Mouse (Mus musculus) heart, embryonic 16.5 days (tissue): ENCODE measurements around the gene Itsn1. TPM values are rescaled to one million over a fixed set of nuclear protein-coding genes. Genes with fewer than 3 reads are reported as not detected.

Source experiments
- ATAC-seq: fragments of 200-750 bp; cut with Nextera tagmentation; replicated peaks from 2 replicates; pipeline ENCODE4 v1.8.0; 2017; ENCODE audit warnings: moderate number of reproducible peaks; ENCODE audit not compliant: insufficient read depth, low FRiP score; ENCODE audit errors: extremely low read depth
- H3K27ac ChIP-seq: fragments of 300-500 bp; sonication (generic); 2 replicates; pipeline ENCODE4 v1.5.1; 2014; ENCODE audit warnings: mild to moderate bottlenecking, low read length, control low read depth, moderate library complexity
- H3K27me3 ChIP-seq: fragments of 300-500 bp; sonication (generic); 2 replicates; pipeline ENCODE4 v1.6.1; 2014; ENCODE audit warnings: low read length, mixed read lengths; ENCODE audit not compliant: control insufficient read depth, insufficient read depth
- H3K36me3 ChIP-seq: fragments of 300-500 bp; sonication (generic); 2 replicates; pipeline ENCODE4 v1.6.1; 2014; ENCODE audit not compliant: control insufficient read depth, insufficient read depth
- H3K4me1 ChIP-seq: fragments of 300-500 bp; sonication (generic); 2 replicates; pipeline ENCODE4 v1.6.1; 2014; ENCODE audit warnings: low read length, mixed read lengths; ENCODE audit not compliant: control insufficient read depth, insufficient read depth
- H3K4me2 ChIP-seq: fragments of 300-500 bp; sonication (generic); 2 replicates; pipeline ENCODE4 v1.6.1; 2014; ENCODE audit warnings: low read depth, mild to moderate bottlenecking, control low read depth, low read length
- H3K4me3 ChIP-seq: fragments of 300-500 bp; sonication (generic); 2 replicates; pipeline ENCODE4 v1.5.1; 2014; ENCODE audit warnings: mild to moderate bottlenecking, control low read depth, low read length
- H3K9ac ChIP-seq: fragments of 300-500 bp; sonication (generic); 2 replicates; pipeline ENCODE4 v1.6.1; 2014; ENCODE audit warnings: low read length, control low read depth
- H3K9me3 ChIP-seq: fragments of 300-500 bp; sonication (generic); replicated peaks from 2 replicates; pipeline ENCODE4 v1.6.1; 2016; ENCODE audit warnings: low read length; ENCODE audit not compliant: control insufficient read depth
- WGBS: fragments of 180-500 bp; shearing (Covaris S2); extraction: QIAGEN DNeasy Blood & Tissue Kit; methylation state at CpG from one replicate; pipeline ENCODE4 v1.1.7; 2014; 5-methylcytosine and 5-hydroxymethylcytosine counted together
- polyA plus RNA-seq: library from polyadenylated mRNA; unstranded; fragments of >200 nt; fragmentation: Nextera tagmentation; extraction: Ambion mirVana; gene quantifications from 2 replicates; pipeline ENCODE4 v1.2.1, GENCODE M21; 2015

Gene Itsn1
- polyA plus RNA-seq: 14.2 and 17.0 TPM in 2 replicates

- H3K4me1 ChIP-seq: peaks cover 21% of the 10 kb centered on the region
- no peaks in the 10 kb centered on the region for H3K9me3 ChIP-seq
- H3K4me2 ChIP-seq: peak within 1 kb of the TSS; percentile 91
- peak; percentile 90 for ATAC-seq
- H3K9ac ChIP-seq: peak within 1 kb of the TSS; percentile 95
- no peaks in the 10 kb centered on the region for H3K27me3 ChIP-seq
- peaks cover 7% of the 10 kb centered on the region for H3K36me3 ChIP-seq
- peak within 1 kb of the TSS; percentile 86 for H3K4me3 ChIP-seq
- peak within 1 kb of the TSS; percentile 96 for H3K27ac ChIP-seq
- WGBS: under 1% methylated on average over 30 of the region's 33 CpGs
Measured at GRCm38 (mm10) chr16:91729066-91729482, at the start of gene Itsn1. TSS of gene Itsn1 (plus strand) at chr16:91729281.

GRCm38 (mm10) chr16:91680656-91681055 is 48.4 kb upstream of the Itsn1 start:
- Histone ChIP-seq H3K36me3 (peaks cover 48% of the 10 kb centered on the region), H3K9ac (no peak overlapping the region), H3K4me2 (no peak overlapping the region), H3K27me3 (no peaks in the 10 kb centered on the region), H3K4me3 (no peak overlapping the region), H3K4me1 (no peaks in the 10 kb centered on the region), H3K9me3 (no peaks in the 10 kb centered on the region), H3K27ac (no peak overlapping the region)
- no peak for ATAC-seq
- 68% methylated on average over 5 of the region's 5 CpGs for WGBS

DNA sequence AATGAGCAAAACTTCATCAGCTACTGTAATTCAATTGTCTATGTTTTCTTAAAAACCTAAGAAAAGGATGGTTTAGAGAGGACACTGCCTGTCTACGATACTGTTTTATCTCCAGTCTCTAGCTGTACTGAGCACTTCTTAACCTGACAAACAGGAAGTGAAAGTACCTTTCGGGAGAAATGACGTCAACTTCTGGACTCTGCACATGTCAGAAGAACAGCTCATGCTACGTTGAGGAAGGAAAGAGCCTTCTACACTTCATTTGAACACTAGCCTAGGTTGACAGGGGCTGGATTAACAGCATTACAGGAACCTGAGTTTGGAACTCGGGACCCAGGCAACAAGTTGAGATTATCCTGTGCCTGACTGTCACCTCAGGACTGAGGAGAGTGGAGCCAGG is 43.6 kb upstream of the Itsn1 start:
- peaks cover 15% of the 10 kb centered on the region; the same call in 1 of the 2 replicates for H3K36me3 ChIP-seq
- H3K27ac ChIP-seq: no peak overlapping the region
- H3K27me3 ChIP-seq: no peaks in the 10 kb centered on the region
- no peak overlapping the region for H3K4me2 ChIP-seq
- WGBS: 70% methylated on average over 5 of the region's 5 CpGs
- peaks cover 7% of the 10 kb centered on the region for H3K4me1 ChIP-seq
- H3K9me3 ChIP-seq: no peaks in the 10 kb centered on the region
- ATAC-seq: no peak
- H3K4me3 ChIP-seq: no peak overlapping the region
- H3K9ac ChIP-seq: no peak overlapping the region

GRCm38 (mm10) chr16:91686369-91686768 is 42.7 kb upstream of the Itsn1 start:
- Histone ChIP-seq H3K9me3 (no peaks in the 10 kb centered on the region), H3K27me3 (no peaks in the 10 kb centered on the region), H3K4me1 (peaks cover 7% of the 10 kb centered on the region), H3K27ac (no peak overlapping the region), H3K4me3 (no peak overlapping the region), H3K4me2 (no peak overlapping the region), H3K9ac (no peak overlapping the region), H3K36me3 (peaks cover 13% of the 10 kb centered on the region; the same call in 1 of the 2 replicates)
- WGBS: 76% methylated on average over 5 of the region's 5 CpGs
- ATAC-seq: no peak

- WGBS: 2% methylated on average over 43 of the region's 51 CpGs
- peak overlapping the region; percentile 90 for H3K9ac ChIP-seq
- peaks cover 7% of the 10 kb centered on the region for H3K4me1 ChIP-seq
- H3K27ac ChIP-seq: peak overlapping the region; percentile 66
- peak; percentile 49 for ATAC-seq
- H3K36me3 ChIP-seq: peaks cover 10% of the 10 kb centered on the region; the same call in 1 of the 2 replicates
- H3K9me3 ChIP-seq: no peaks in the 10 kb centered on the region
- H3K4me2 ChIP-seq: peak overlapping the region; percentile 88
- no peaks in the 10 kb centered on the region for H3K27me3 ChIP-seq
- H3K4me3 ChIP-seq: peak overlapping the region; percentile 93
Measured at GRCm38 (mm10) chr16:91688023-91688618, 41.0 kb upstream of the Itsn1 start.

GRCm38 (mm10) chr16:91688619-91689334 is 40.3 kb upstream of the Itsn1 start, which contains the start of gene Donson:
TSS of gene Donson (minus strand) at chr16:91688770.
- peaks cover 7% of the 10 kb centered on the region for H3K4me1 ChIP-seq
- under 1% methylated on average over 68 of the region's 71 CpGs for WGBS
- H3K27ac ChIP-seq: peak within 1 kb of the TSS; percentile 87

GRCm38 (mm10) chr16:91689791-91690190 is 39.3 kb upstream of the Itsn1 start:
- WGBS: 38% methylated on average over 7 of the region's 7 CpGs
- Histone ChIP-seq H3K27me3 (no peaks in the 10 kb centered on the region), H3K4me1 (peaks cover 7% of the 10 kb centered on the region), H3K4me2 (no peak overlapping the region), H3K36me3 (peaks cover 4% of the 10 kb centered on the region; the same call in 1 of the 2 replicates), H3K4me3 (no peak overlapping the region), H3K9me3 (no peaks in the 10 kb centered on the region), H3K27ac (no peak overlapping the region), H3K9ac (no peak overlapping the region)
- ATAC-seq: no peak

More at GRCm38 (mm10) chr16:91688619-91689334, 40.3 kb upstream of the Itsn1 start, which contains the start of gene Donson:
- peak; percentile 99 for ATAC-seq
- no peaks in the 10 kb centered on the region for H3K27me3 ChIP-seq
- peak within 1 kb of the TSS; percentile 90 for H3K9ac ChIP-seq
- H3K9me3 ChIP-seq: no peaks in the 10 kb centered on the region
- H3K4me2 ChIP-seq: peak within 1 kb of the TSS; percentile 88
- H3K4me3 ChIP-seq: peak within 1 kb of the TSS; percentile 93
- peaks cover 10% of the 10 kb centered on the region for H3K36me3 ChIP-seq

DNA sequence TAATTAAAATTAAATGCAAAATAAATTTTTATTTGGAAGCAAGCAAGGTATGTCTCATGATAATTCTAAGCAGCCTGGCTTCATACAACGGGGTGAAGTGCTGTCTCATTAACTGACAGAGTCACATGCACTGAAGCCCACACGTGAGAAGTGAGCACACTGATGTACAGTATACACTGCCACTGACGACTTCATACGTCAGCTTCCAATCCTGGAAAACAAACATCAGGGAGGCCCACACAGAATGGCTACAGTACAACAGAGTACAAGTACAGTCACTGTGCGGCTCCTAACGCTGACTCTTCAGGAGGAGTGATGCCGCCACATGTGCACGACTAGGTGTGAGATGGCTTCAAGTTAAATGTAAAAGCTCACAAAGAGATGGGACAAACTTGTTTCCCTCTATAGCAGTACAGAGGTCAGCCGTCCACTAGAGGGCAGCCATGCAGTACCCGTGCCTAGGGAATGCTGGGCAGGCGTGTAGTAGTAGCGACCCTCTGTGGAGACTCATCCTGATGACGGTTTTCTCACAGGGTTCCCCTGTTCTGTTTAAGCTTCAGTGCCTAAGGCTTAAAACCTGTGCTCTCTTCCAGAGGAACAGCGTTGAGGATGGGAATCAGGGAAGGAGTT is 34.5 kb upstream of the Itsn1 start:
- H3K9me3 ChIP-seq: no peaks in the 10 kb centered on the region
- H3K36me3 ChIP-seq: peaks cover 22% of the 10 kb centered on the region
- no peak overlapping the region for H3K9ac ChIP-seq
- no peak overlapping the region for H3K4me2 ChIP-seq
- H3K27me3 ChIP-seq: no peaks in the 10 kb centered on the region
- no peaks in the 10 kb centered on the region; the same call in 1 of the 2 replicates for H3K4me1 ChIP-seq
- H3K4me3 ChIP-seq: no peak overlapping the region
- peak; percentile 88 for ATAC-seq
- no peak overlapping the region for H3K27ac ChIP-seq
- WGBS: 27% methylated on average over 14 of the region's 14 CpGs
